8 mouse cellular contexts compared by ENCODE assay signal in the genomic region with DNA sequence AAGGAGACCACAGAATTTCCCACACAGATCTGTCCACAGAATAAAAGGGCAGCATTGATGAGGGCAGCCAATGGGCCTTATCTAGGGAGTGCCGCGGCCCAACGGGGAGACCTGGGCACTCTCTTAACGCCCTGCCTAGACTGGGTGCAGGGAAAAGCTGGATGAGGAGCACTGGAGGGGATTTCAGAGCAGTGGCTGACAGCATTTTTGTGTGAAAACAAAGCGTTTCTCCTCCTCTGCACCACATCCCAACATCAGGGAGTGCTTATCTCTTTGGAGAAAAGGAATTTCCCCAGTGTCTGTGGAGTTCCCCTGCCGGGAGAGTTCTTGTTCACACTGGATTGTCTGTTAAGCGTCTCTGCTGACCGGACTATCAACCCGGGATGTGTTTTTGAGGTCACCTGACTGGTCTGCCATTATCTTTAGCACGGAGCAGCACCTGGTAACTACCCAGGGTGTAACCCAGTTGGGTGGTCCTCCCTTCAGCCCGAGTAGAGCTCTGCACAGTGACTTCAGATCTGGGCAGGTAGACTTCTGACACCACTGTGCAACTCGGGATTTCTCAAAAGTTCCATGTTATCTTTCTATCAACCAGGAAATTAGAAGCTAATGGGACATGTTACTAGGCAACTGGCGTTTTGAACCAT. TPM values are rescaled to one million over a fixed set of nuclear protein-coding genes. Genes with fewer than 3 reads are reported as not detected.
DNase-seq lines count a peak whose midpoint lies in the region; ATAC-seq and TF ChIP-seq lines count a peak whose summit lies in the region.
"Had no signal": no experiment of that assay in that cellular context is flagged by ENCODE, and none has a peak within 500 bp of the region (broad histone marks: within the 10 kb centered on the region; RNA-seq: fewer than 3 reads in every experiment).

No protein-coding gene starts in this region.

- peaks cover 6% of the 10 kb centered on the region; the same call in 1 of the 2 replicates for H3K4me1 ChIP-seq in hindbrain, embryonic 16.5 days (ENCODE audit: control insufficient read depth, insufficient read depth, low read depth, low read length)
- H3K4me1 ChIP-seq in midbrain, postnatal 0 days (ENCODE audit: insufficient read depth, low read length) = no peaks in the 10 kb centered on the region

- H3K4me2 ChIP-seq in hindbrain, embryonic 16.5 days (ENCODE audit: low read length) = peak overlapping the region; percentile 31
- peak overlapping the region; percentile 25 for H3K4me2 ChIP-seq in midbrain, postnatal 0 days (ENCODE audit: low read depth, low read length, poor library complexity, severe bottlenecking)

- DNase-seq in MN1 (ENCODE audit: low spot score) = peak; percentile 26
- DNase-seq in brain, embryonic 14.5 days (ENCODE audit: low read depth) = peak; percentile 25
- peak; percentile 14 for DNase-seq in midbrain, postnatal 0 days (ENCODE audit: low spot score)
- no peak for DNase-seq in thymus, postnatal 25 days
- no peak for DNase-seq in B cell, adult 2 months
- no peak for DNase-seq in frontal cortex, postnatal 14 days (ENCODE audit: low spot score in 2 of 2)
- DNase-seq: thymus, adult 18-20 months had no signal

- no peak overlapping the region for H3K9ac ChIP-seq in hindbrain, embryonic 16.5 days (ENCODE audit: low read depth, low read length)
- H3K9ac ChIP-seq in midbrain, postnatal 0 days (replicated peaks; ENCODE audit: low read length, poor library complexity, severe bottlenecking) = no peak overlapping the region

- ATAC-seq in hindbrain, embryonic 16.5 days = peak; percentile 56; the same call in 1 of the 2 replicates
- ATAC-seq in midbrain, postnatal 0 days (ENCODE audit: low FRiP score) = peak; percentile 65; the same call in 1 of the 2 replicates

- no peaks in the 10 kb centered on the region for H3K36me3 ChIP-seq in hindbrain, embryonic 16.5 days (ENCODE audit: control insufficient read depth, insufficient read depth, low read length)
- no peaks in the 10 kb centered on the region for H3K36me3 ChIP-seq in midbrain, postnatal 0 days (ENCODE audit: insufficient read depth, low read length)

- H3K27ac ChIP-seq in hindbrain, embryonic 16.5 days (ENCODE audit: low read depth, low read length) = no peak overlapping the region
- H3K27ac ChIP-seq in midbrain, postnatal 0 days (ENCODE audit: low read depth, low read length) = no peak overlapping the region

- 10% methylated on average over 13 of the region's 13 CpGs for WGBS in hindbrain, embryonic 16.5 days
- 8% methylated on average over 13 of the region's 13 CpGs for WGBS in midbrain, postnatal 0 days

- TF ChIP-seq CTCF in brain, embryonic 14.5 days (IDR thresholded peaks at IDR 0.05; ENCODE audit: borderline replicate concordance, extremely low read depth, insufficient read depth, insufficient read length) = no peak
- TF ChIP-seq CTCF in midbrain, postnatal 0 days (IDR thresholded peaks at IDR 0.05) = no peak

- no peak for TF ChIP-seq POLR2A in brain, embryonic 14.5 days (IDR thresholded peaks at IDR 0.05; ENCODE audit: borderline replicate concordance, extremely low read depth, insufficient read depth, insufficient read length, poor library complexity, severe bottlenecking)

- H3K27me3 ChIP-seq in hindbrain, embryonic 16.5 days (replicated peaks; ENCODE audit: control insufficient read depth, insufficient read depth, low read length) = no peaks in the 10 kb centered on the region
- H3K27me3 ChIP-seq in midbrain, postnatal 0 days (ENCODE audit: insufficient read depth, low read length) = no peaks in the 10 kb centered on the region

- no peak overlapping the region for H3K4me3 ChIP-seq in hindbrain, embryonic 16.5 days (ENCODE audit: low read length)
- no peak overlapping the region for H3K4me3 ChIP-seq in midbrain, postnatal 0 days (ENCODE audit: low read depth, low read length)

- no peaks in the 10 kb centered on the region for H3K9me3 ChIP-seq in hindbrain, embryonic 16.5 days (ENCODE audit: control insufficient read depth, low read length)
- no peaks in the 10 kb centered on the region for H3K9me3 ChIP-seq in midbrain, postnatal 0 days (ENCODE audit: low read length)

RNA-seq across cellular contexts. Expression of gene Cdk13, which starts 50.7 kb away (rescaled TPM):
- polyA plus RNA-seq in brain, embryonic 14.5 days (2012; rRNA removed) = 36.9 and 46.7 TPM in 2 replicates
- 9.0 and 9.5 TPM in 2 replicates for polyA plus RNA-seq in hindbrain, embryonic 16.5 days (2015; fragmentation: Nextera tagmentation; extraction: Ambion mirVana)
- total RNA-seq in midbrain, postnatal 0 days (2014; rRNA removed) = 101 and 113 TPM in 2 replicates
- polyA plus RNA-seq in midbrain, postnatal 0 days (2015; fragmentation: Nextera tagmentation; extraction: Ambion mirVana) = 6.9 and 10.9 TPM in 2 replicates

Comparison
In these comparisons a context has a peak if more than half of its experiments do, and no peak if none do; other contexts are left out.
1. DNase-seq: peak in MN1 (single experiment), brain, embryonic 14.5 days (single experiment) and midbrain, postnatal 0 days (single experiment); none in thymus, postnatal 25 days (single experiment), B cell, adult 2 months (0 of 2) and frontal cortex, postnatal 14 days (0 of 2).